Mouse (Mus musculus) G1E (cell line): ENCODE results near the gene 4933407L21Rik.

Experiments used
- CTCF ChIP-seq: IDR thresholded peaks from 2 replicates; pipeline ENCODE4 v1.5.1; 2012; ENCODE audit warnings: low read depth, low read length, inconsistent platforms, mixed read lengths
- GATA1 ChIP-seq: IDR thresholded peaks from 2 replicates; pipeline ENCODE4 v1.6.1; 2012; ENCODE audit warnings: borderline replicate concordance, low read length, inconsistent platforms, mixed read lengths
- GATA2 ChIP-seq: IDR thresholded peaks from 2 replicates; pipeline ENCODE4 v1.6.1; 2012; ENCODE audit warnings: low read depth, low read length, inconsistent platforms, borderline replicate concordance
- POLR2AphosphoS5 ChIP-seq: IDR thresholded peaks from 2 replicates; pipeline ENCODE4 v1.6.1; 2012; ENCODE audit warnings: low read depth, low read length, inconsistent platforms; ENCODE audit not compliant: insufficient replicate concordance
- TAL1 ChIP-seq: conservative IDR thresholded peaks from 2 replicates; pipeline ENCODE4 v1.6.1; 2012; ENCODE audit warnings: low read depth, low read length, inconsistent platforms, mixed read lengths

DNA sequence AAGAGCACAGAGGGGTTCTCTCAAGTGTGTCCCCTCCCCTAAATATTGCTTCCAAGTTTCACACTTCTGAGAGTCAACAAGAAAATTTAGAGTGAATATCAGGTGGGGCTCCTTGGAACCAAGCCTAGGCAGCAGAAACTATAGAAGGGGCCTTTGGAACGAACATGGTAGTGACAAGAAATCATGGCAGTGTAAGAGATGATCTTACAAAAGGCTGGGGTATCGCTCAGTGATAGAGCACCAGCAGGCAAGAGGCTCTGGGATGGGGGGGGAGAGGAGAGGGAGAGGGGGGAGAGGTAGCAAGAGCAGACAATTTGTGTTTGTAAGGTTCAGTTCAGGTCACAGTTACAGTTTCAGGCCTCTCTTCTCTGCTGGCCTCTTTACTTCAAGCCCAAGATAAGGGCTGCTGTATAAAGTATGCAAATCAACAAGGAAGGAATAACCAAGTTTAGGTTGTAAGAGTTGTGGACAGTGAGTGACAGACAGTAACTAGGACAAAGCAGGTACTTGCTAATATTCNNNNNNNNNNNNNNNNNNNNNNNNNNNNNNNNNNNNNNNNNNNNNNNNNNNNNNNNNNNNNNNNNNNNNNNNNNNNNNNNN lies 20.9 kb downstream of the 4933407L21Rik start:
- TF ChIP-seq GATA1 (no peak), CTCF (no peak), POLR2AphosphoS5 (no peak), GATA2 (no peak), TAL1 (no peak)
